Mouse (Mus musculus) olfactory bulb, adult 2 months (tissue): ENCODE results near the gene Rgs5.

Experiments
- CTCF ChIP-seq: fragments of 200-500 bp; IDR thresholded peaks from 2 replicates; pipeline ENCODE4 v1.5.1; 2012; ENCODE audit warnings: low read depth, mild to moderate bottlenecking, low read length, moderate library complexity; ENCODE audit not compliant: insufficient read depth
- POLR2A ChIP-seq: fragments of 200-500 bp; IDR thresholded peaks from 2 replicates; pipeline ENCODE4 v1.6.1; 2012; ENCODE audit warnings: mild to moderate bottlenecking, low read depth, low read length, moderate library complexity; ENCODE audit not compliant: insufficient read depth

DNA sequence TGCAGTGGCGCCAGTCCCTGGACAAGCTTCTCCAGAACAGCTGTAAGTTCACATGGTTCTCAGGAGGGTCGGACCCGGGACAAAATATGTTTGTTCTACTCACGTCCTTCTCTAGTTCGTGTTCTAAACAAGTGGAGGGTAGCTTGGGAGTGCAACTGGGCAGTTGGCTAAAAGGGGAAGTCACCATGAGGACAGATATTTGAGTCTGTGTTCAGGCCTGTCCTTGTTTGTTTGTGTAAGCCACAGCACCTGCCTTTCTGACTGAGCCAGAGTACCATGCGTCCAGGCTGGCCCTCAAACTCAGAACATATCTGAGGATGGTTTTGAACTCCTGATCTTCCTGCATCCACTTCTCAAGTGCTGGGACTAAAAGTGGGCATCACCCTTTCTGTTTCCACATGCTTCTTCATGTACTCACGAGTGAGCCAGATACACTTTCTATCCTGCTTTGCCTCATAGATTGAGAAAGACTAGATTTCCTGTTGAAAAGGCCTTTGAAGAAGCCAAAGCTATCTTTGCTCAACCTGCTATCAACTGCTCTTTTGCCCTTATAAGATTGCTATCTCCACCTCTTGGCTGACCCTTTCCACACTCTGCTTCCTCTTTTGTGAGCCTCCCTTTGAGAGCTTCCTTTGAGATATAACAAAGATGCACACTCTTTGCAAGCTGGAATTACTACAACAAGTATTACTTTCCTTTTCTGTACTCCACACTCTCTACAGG is 27.6 kb downstream of the Rgs5 start:
- TF ChIP-seq CTCF (no peak), POLR2A (no peak)
